Mouse (Mus musculus): ENCODE measurements around the gene Rbm17.

The Rbm17 gene

GRCm38 (mm10) chr2:11597906-11598305, 6.0 kb downstream of the Rbm17 start:
- no peak for DNase-seq (ENCODE audit: low spot score in 2 of 2)

DNA sequence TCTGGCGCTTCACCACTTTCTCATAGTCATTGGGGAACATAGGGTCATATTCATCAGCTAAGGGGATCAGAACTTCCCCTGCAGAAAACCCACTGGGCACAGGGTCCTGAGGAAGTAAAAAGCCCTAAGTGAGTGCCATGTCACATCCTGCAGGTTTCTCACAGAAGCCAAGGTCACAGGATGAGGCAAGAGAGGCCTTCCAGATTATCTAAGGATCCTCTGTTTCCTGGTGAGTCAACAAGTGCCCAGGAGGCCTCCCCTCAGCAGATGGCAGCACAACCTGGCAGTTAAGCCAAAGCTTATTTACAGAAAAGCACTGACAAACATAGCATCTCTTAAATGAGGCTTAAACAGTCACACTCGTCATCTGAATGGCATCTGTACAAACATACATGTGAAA, 7.3 kb downstream of the Rbm17 start:
- no peak for DNase-seq (ENCODE audit: low spot score in 2 of 2)

DNA sequence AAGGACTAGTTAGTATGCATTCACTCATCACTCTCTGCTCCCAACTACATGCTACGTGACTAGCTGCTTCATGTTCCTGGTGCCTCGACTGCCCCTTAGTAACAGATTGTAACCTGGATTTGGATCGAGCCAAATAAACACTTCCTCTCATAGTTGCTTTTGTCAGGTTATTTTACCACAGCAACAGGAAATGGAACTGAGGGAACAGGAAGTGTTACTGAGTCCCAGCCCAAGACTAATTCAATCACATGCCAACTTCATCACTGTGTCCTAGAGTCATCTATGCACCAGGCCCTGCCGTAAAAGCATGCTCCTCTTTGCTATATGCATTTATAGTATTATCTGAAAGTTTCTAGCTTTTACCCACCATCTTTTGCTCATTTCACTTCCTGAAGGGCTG, 16.0 kb downstream of the Rbm17 start:
- peak in 1 of 2 experiments; percentile 15 for DNase-seq (ENCODE audit: low spot score in 2 of 2)

DNA sequence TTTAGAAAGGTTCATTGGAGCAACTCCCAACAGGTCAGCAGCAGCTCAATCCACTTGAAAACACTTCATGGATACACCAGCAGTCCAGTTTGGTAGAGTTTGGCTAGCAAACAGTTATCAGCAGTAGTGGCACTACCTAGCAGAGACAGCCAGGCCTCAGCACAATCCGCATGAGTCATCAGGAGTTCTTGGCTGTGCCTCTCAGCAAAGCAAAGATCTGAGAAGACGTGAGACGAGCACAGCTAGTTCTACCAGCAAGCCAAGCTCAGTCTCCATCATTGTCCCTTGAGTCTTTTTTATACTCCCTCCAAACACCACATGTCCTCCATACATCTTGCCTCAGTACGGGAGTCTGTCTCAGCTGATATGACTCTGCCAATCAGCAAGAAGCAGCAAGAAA, 24.6 kb downstream of the Rbm17 start:
- no peak for DNase-seq (ENCODE audit: low spot score in 2 of 2)

DNA sequence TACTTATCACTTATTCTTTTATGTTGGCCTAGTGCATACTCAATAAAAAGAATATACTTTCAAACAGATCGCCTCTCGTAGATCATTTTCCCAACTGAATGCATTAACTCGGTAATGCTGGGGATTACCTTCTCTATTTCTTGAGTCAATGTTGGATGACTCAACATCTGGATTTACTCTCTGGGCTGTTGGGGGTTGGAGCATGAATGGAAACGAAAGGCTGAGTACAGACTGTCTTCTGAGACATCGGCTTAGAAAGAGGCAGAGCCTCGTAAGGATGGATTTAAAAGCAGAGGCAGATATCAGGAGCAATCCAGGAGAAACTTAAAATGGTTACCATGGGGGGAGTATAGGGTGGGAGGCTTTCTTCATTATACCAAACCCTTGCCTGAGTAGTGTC, 25.8 kb downstream of the Rbm17 start:
- DNase-seq (ENCODE audit: low spot score in 2 of 2), result no peak

- DNase-seq (ENCODE audit: low spot score in 2 of 2), result no peak
Observed at GRCm38 (mm10) chr2:11573684-11574083, 30.3 kb downstream of the Rbm17 start.

GRCm38 (mm10) chr2:11571004-11571535, 32.9 kb downstream of the Rbm17 start:
- no peak for DNase-seq (ENCODE audit: low spot score in 2 of 2)

- DNase-seq (ENCODE audit: low spot score in 2 of 2), result no peak
Observed at GRCm38 (mm10) chr2:11568471-11568870, 35.5 kb downstream of the Rbm17 start.

GRCm38 (mm10) chr2:11567781-11568362, 36.1 kb downstream of the Rbm17 start:
- DNase-seq (ENCODE audit: low spot score in 2 of 2), result no peak

DNA sequence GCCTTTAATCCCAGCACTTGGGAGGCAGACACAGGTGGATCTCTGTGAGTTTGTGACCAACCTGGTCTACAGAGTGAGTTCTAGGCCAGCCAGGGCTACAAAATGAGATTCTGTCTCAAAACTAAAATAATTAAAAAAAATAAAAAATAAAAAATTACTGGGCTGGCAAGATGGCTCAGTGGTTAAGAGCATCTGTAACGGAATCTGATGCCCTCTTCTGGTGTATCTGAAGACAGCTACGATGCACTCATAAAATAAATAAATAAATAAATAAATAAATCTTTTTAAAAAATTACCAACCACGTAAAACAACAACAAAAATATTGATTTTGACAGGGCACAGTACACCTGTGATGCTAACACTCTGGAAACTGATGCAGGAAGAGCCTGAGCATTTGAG, 37.1 kb downstream of the Rbm17 start:
- no peak for DNase-seq (ENCODE audit: low spot score in 2 of 2)

- no peak for DNase-seq (ENCODE audit: low spot score in 2 of 2)
Observed at GRCm38 (mm10) chr2:11566241-11566640, 37.7 kb downstream of the Rbm17 start.

GRCm38 (mm10) chr2:11564768-11565167, 39.2 kb downstream of the Rbm17 start:
- no peak for DNase-seq (ENCODE audit: low spot score in 2 of 2)

GRCm38 (mm10) chr2:11563256-11563655, 40.7 kb downstream of the Rbm17 start:
- DNase-seq (ENCODE audit: low spot score in 2 of 2), result no peak

- DNase-seq (ENCODE audit: low spot score in 2 of 2), result no peak
Observed at GRCm38 (mm10) chr2:11558654-11559053, 45.3 kb downstream of the Rbm17 start.

- DNase-seq (ENCODE audit: low spot score in 2 of 2), result no peak
Observed at GRCm38 (mm10) chr2:11557244-11557643, 46.7 kb downstream of the Rbm17 start.

GRCm38 (mm10) chr2:11555316-11555715, 48.6 kb downstream of the Rbm17 start:
- DNase-seq (ENCODE audit: low spot score in 2 of 2), result no peak

GRCm38 (mm10) chr2:11553471-11554400, 50.2 kb downstream of the Rbm17 start, which contains the start of gene Pfkfb3:
TSS of gene Pfkfb3 (minus strand) at chr2:11554077.
- DNase-seq (ENCODE audit: low spot score in 2 of 2), result peak; percentile 88

- DNase-seq (ENCODE audit: low spot score in 2 of 2), result peak in 1 of 2 experiments; percentile 22
Observed at GRCm38 (mm10) chr2:11552966-11553451, 50.9 kb downstream of the Rbm17 start.

DNA sequence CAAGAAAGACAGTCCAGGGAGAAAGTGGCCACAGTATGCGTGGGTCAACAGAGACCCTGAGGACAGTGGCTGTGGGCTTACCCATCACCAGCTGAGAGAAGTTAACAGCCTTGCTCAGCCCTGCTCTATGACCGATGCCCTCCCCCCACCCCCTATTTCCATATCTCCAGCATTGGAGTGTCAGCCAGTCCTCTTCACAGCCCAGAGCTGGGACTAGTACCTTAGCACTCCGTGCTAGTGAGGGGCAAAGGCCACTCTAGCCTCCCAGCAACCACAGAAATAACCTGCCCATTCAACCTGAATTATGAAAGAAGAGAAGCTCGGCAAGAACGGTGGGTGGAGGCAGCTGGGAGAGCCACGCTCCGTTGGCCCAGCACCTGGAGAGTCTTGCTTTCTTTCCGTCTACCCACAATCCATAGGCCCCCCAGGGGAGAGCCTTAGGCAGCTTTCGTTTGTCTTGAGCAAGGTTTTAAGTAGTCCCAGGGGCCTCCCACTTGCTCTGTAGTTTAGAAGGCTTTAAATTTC, 51.6 kb downstream of the Rbm17 start:
- DNase-seq (ENCODE audit: low spot score in 2 of 2), result no peak

DNA sequence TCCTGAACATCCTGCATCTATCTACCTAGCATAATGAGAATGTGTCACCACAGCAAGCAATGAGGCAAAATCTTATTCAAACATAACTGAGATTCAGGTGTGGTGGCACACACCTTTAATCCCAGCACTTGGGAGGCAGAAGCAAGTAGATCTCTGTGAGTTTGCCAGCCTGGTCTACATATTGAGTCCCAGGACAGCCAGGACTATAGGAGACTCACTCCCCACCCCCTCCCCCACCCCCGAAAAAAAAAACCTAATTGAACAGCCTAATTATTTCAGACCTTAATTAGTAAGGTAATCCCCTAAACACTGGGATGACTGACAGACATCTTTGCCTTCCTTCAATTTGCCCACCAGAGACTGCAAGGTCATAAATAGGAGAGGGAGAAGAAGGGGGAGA, 52.2 kb downstream of the Rbm17 start:
- no peak for DNase-seq (ENCODE audit: low spot score in 2 of 2)

DNA sequence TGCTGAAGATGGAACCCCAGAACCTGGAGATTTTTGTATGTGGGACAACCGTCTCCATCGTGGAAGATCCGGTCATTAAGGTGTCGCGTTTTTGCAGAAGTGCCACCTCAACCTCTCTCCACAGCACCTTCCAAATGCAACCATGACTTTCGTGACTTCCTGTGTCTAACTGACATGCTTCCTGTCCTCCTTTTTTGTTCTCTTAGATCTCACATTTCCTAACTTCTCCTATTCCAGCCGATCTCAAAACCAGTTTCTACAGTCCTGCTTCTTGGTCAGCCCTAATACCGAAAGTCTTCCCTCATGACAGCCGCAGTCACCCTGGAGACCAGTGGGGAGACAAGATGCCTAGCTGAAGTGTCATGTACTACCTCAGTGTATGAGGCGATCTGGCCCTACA, 55.4 kb downstream of the Rbm17 start:
- no peak for DNase-seq (ENCODE audit: low spot score in 2 of 2)

DNA sequence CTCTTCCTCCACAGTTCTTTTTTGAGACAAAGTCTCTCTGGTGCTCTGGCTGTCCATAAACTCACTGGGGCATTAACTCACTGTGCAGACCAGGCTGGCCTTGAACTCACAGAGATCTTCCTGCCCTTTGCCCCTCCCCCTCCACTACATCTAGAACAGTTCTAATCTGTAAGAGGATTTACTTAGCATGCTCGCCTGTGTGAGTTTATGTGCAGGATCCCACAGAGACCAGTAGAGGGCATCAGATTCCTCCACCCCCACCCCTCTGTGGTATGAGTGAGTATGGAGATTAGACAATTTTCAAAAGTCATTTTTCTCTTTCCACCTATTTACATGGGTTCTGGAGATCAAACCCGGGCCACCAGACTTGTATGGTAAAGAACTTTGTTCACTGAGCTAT, 56.3 kb downstream of the Rbm17 start:
- no peak for DNase-seq (ENCODE audit: low spot score in 2 of 2)
